Mouse (Mus musculus): ENCODE measurements at regions not wholly inside any gene's neighbourhood (a gene's known extent, or its start where the extent isn't known, plus 50 kb on each side); places are given as distances from the start of the nearest gene placed in this dataset.
"Not testable (repeated sequence)": the region's sequence is repeated elsewhere in the genome, so short reads cannot be mapped to it uniquely, and the experiment has no call there.

DNA sequence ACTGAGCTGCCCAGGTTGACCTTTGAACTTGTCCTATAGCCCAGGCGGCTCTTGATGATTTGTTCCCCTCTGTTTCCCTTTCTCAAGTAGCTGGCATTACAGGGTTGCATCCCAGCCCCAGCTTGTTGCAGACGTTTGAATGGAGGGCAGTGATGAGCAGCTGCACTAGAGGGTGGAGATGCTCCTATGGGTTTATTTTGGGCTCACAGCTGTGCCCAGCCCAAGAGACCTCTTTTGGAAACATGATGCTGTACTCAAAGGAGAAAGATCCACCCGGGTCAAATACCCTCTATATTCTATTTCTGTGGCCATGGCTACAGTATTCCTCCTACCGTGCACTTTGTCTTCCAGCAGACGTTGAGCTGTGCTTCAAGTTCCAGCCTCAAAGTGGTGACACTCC lies 109.0 kb upstream of the Shb start:
- DNase-seq (ENCODE audit: low read depth) = no peak
- TF ChIP-seq POLR2A (IDR thresholded peaks at IDR 0.05; ENCODE audit: borderline replicate concordance, extremely low read depth, insufficient read depth, insufficient read length, poor library complexity, severe bottlenecking) (no peak), CTCF (IDR thresholded peaks at IDR 0.05; ENCODE audit: borderline replicate concordance, extremely low read depth, insufficient read depth, insufficient read length) (no peak)

DNA sequence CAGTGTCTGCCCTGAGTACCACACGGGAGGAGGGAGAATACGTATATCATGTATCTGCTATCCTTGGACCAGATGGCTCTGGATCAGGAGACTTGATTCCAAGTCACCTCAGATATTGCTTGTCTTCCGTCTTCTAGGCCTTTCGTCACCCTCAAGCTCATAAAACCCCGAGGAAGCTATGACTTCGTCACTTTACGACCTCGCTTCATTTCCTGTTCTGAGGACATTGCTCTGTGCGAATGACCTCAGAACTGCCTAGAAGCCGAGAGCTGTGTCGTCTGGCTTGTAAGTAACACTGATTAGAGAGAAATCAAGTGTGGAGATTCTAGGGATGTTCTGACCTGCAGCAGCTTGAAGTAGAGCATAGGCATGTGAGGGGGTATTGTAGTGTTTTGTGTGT lies 108.4 kb upstream of the Shb start:
- TF ChIP-seq CTCF (IDR thresholded peaks at IDR 0.05; ENCODE audit: borderline replicate concordance, extremely low read depth, insufficient read depth, insufficient read length) (no peak), POLR2A (IDR thresholded peaks at IDR 0.05; ENCODE audit: borderline replicate concordance, extremely low read depth, insufficient read depth, insufficient read length, poor library complexity, severe bottlenecking) (no peak)
- DNase-seq (ENCODE audit: low read depth) = no peak

DNA sequence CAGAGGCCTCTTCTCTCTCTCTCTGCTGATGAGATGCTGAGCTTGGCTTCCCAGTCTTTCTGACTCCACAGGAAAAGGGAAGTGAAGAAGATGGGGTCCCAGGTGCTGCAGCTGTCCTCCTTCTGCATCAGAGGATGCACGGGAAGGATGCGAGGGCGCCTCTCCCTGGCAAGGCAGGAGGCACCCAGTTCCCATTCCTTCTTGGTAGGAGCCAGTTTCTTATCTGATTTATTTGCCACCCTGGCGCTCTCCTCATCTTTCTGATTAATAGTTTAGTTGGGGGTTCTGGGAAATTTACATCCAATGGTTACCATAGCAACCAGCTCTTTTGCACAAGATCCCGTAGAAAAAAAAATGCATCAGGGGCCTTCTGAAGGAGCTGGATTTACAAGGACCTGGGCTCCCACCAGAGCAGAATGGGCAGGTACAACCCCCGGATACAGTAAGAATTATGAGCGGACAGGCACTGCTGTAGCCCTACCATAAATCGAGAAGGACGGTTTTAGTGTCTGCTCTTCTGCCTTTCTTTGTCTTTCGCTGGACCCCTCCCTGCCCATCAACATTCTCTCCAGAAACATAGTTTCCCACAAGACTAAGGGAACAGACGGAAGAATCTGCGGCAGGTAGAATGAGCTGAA lies 107.2 kb upstream of the Shb start:
- DNase-seq (ENCODE audit: low read depth) = peak; percentile 81

DNA sequence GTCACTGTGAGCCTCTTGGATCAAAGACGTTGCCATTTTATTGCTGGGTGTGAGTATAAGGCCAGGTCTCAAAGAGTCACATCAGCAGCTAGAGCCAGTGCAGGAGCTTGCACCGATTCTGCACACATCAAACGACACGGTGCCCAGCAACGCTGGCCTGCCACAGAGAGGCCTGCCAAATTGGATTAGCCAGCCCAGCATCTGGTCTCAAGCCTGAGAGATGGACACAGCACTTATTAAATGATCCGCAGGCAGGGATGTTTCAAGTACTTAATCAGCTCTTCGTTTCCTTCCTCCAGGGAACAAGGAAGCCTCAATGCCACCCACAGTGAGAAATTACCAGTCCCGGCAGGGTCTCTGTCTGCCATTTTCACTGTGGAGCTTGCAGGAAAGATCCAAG lies 106.1 kb upstream of the Shb start:
- no peak for TF ChIP-seq POLR2A (IDR thresholded peaks at IDR 0.05; ENCODE audit: borderline replicate concordance, extremely low read depth, insufficient read depth, insufficient read length, poor library complexity, severe bottlenecking)
- no peak for TF ChIP-seq CTCF (IDR thresholded peaks at IDR 0.05; ENCODE audit: borderline replicate concordance, extremely low read depth, insufficient read depth, insufficient read length)
- peak; percentile 64 for DNase-seq (ENCODE audit: low read depth)

More for the DNA sequence above, 107.2 kb upstream of the Shb start:
- TF ChIP-seq CTCF (IDR thresholded peaks at IDR 0.05; ENCODE audit: borderline replicate concordance, extremely low read depth, insufficient read depth, insufficient read length) = no peak
- no peak for TF ChIP-seq POLR2A (IDR thresholded peaks at IDR 0.05; ENCODE audit: borderline replicate concordance, extremely low read depth, insufficient read depth, insufficient read length, poor library complexity, severe bottlenecking)

DNA sequence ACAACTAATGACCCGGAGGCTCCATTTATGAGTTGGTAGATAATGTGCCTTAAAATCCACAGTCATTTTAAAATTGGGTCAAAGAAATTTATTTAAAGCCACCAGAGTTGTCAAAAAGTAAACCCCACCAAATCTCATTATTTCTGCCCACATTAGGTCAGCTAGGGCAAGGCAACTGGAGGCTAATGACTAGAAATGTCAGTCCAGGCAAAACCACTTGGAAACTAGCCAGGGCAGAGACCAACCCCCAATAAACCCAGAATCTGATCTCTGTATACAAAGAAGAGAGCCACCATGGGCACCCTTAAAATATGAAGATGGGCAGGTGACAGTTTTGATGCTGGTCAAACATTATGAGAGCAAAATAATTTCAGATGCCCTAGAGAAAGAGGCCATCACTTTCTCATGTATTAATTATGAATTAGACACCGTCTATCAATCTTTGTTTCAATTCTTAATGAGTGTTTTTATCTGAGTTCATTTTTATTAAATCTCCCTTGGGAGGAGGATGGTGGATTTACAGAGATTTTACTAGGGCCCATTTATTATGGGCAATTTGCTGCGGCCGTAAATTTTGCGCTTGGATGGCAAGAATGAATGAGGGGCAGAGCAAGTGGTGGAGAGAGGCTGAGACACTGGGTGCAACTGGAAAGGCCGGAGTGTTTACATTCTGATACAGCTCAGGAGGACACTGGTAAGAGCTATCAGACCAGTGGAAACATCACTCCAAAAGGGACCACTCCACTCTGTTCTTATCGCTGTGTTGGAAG lies 99.2 kb upstream of the Shb start:
- no peak for TF ChIP-seq CTCF (IDR thresholded peaks at IDR 0.05; ENCODE audit: borderline replicate concordance, extremely low read depth, insufficient read depth, insufficient read length)
- TF ChIP-seq POLR2A (IDR thresholded peaks at IDR 0.05; ENCODE audit: borderline replicate concordance, extremely low read depth, insufficient read depth, insufficient read length, poor library complexity, severe bottlenecking) = no peak

DNA sequence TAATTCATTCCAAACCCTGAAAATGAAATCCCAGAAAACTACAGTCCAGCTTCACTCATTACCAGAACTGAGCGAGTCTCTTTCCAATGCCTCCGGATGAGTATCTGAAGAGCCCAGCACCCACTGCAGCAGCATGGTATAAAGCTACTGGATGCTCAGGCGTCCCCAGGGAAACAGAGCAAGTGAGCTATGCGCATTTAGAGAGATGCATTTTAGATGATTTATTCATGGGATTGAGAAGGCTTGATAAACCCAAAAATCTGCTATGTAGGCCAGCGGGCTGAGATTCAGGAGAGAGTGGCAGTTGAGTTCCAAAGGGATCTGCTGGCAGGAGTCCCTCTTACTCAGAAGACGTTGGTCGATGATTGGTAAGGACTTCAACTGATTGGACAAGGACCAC lies 93.4 kb upstream of the Shb start:
- TF ChIP-seq CTCF (IDR thresholded peaks at IDR 0.05; ENCODE audit: borderline replicate concordance, extremely low read depth, insufficient read depth, insufficient read length) (no peak), POLR2A (IDR thresholded peaks at IDR 0.05; ENCODE audit: borderline replicate concordance, extremely low read depth, insufficient read depth, insufficient read length, poor library complexity, severe bottlenecking) (no peak)
- DNase-seq (ENCODE audit: low read depth) = no peak

More for the DNA sequence above, 99.2 kb upstream of the Shb start:
- DNase-seq (ENCODE audit: low read depth) = no peak

DNA sequence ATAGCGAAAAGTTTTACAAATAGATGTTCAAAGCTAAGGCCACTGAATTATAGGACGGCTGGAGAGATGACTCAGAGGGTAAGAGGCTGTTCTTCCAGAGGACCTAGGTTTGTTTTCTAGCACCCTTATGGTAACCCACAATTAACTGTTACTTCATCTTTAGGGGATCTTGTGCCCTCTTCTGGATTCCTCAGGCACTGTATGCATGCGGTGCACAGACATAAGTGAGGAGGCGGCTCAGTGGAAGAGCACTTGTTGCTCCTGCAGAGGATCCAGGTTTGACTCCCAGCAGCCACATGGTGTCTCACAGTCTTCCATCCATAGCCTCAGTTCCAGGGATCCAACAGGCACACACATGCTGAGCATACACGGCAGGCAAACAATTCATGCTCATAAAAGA lies 89.7 kb upstream of the Shb start:
- no peak for DNase-seq (ENCODE audit: low read depth)
- TF ChIP-seq POLR2A (IDR thresholded peaks at IDR 0.05; ENCODE audit: borderline replicate concordance, extremely low read depth, insufficient read depth, insufficient read length, poor library complexity, severe bottlenecking) (no peak), CTCF (IDR thresholded peaks at IDR 0.05; ENCODE audit: borderline replicate concordance, extremely low read depth, insufficient read depth, insufficient read length) (no peak)

DNA sequence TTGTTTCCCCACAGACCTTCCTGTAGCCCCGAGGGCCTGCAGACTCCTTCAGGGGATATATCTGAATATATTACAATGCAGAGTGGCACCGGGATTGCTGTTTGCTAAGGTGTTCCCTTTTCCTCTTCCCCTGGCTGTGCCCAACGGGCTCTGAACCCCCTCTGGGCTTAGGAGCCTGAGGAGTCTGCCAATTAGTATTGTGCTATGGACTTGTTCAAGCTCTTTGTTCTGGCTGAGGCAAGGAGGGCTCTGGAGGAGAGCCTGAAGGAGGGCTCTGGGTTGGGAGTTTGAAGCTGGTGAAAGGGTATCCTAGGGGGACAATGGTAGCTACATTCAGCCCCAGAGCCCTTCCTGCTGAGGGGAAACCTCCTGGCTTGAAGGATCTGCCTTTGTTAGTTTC lies 84.9 kb upstream of the Shb start:
- TF ChIP-seq CTCF (IDR thresholded peaks at IDR 0.05; ENCODE audit: borderline replicate concordance, extremely low read depth, insufficient read depth, insufficient read length) (no peak), POLR2A (IDR thresholded peaks at IDR 0.05; ENCODE audit: borderline replicate concordance, extremely low read depth, insufficient read depth, insufficient read length, poor library complexity, severe bottlenecking) (no peak)
- DNase-seq (ENCODE audit: low read depth) = peak; percentile 56

DNA sequence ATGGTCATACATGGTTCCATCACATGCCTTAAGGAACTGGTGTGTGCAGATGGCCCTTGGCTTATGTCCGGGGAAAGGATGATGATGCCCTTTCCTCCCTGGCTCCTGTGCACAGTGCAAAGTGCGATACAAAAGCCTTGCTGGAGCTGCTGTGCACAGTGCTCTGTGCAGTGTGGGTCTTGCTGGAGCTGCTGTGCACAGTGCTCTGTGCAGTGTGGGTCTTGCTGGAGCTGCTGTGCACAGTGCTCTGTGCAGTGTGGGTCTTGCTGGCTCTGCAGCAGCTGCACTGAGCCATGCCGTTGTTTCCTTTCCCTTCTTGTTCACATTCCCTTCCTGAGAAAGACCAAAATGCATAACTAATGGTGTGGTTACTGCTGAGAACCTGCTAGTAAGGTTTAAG lies 81.2 kb upstream of the Shb start:
- not testable (repeated sequence) for DNase-seq (ENCODE audit: low read depth)

DNA sequence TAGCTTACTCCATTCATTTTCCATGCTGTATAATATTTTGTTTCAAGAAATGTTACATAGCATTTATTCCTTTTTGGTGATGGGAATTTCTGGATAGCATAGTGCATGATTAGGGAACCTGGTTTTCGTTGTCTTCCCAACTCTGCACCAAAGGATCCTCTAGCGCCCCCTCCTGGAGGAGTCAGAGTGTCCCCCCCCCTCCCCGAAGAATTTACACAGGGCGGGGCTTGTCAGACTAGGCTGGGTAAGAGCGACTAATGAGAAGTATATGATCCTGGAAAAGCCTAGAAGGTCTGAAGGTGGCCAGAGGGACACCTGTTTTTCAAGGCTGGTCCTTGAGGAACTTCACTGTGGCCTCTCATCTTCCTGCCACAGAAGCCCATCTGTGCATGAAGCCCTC lies 79.9 kb upstream of the Shb start:
- DNase-seq (ENCODE audit: low read depth) = no peak
- TF ChIP-seq POLR2A (IDR thresholded peaks at IDR 0.05; ENCODE audit: borderline replicate concordance, extremely low read depth, insufficient read depth, insufficient read length, poor library complexity, severe bottlenecking) (no peak), CTCF (IDR thresholded peaks at IDR 0.05; ENCODE audit: borderline replicate concordance, extremely low read depth, insufficient read depth, insufficient read length) (0 out of 2 replicates have a peak, but pooled peaks have one; percentile 28)

DNA sequence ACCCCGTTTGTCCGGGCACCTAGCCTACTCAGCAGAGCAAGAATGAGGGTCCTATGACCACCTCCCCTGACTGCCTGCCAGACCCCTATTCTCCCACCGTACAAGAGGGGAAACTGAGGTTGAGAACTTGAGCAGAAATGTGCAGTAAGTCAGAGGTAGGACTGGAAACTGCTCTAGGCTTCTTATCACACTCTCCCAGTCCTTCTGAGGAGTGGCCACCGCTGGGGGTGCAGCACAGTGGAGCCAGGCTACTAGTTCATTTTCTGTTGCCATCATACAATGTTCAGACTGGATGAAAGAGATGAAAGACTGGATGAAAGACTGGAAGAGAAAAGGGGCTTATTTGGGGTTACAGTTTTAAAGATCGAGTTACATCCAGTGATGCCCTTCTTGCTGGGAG lies 78.7 kb upstream of the Shb start:
- TF ChIP-seq CTCF (IDR thresholded peaks at IDR 0.05; ENCODE audit: borderline replicate concordance, extremely low read depth, insufficient read depth, insufficient read length) (no peak), POLR2A (IDR thresholded peaks at IDR 0.05; ENCODE audit: borderline replicate concordance, extremely low read depth, insufficient read depth, insufficient read length, poor library complexity, severe bottlenecking) (no peak)
- DNase-seq (ENCODE audit: low read depth) = no peak

DNA sequence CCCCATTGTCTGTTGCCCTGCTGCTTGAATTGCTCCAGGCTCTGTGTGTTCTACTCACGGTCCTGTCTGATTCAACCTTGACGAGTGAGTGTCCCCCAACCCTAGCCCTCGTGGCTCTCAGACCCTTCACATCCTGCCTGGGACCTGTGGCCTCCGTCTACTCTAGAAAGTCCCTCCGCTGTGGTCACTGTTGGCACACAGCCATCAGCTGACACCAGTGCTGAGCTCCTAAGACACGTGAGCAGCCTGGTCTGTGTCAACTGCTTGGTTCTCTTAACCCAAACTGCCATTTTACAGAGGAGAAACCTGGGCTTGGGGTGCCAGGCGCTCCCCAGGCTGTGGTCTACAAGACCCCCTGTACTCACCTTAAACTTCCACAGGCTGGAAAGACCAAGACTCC lies 74.3 kb upstream of the Shb start:
- no peak for TF ChIP-seq POLR2A (IDR thresholded peaks at IDR 0.05; ENCODE audit: borderline replicate concordance, extremely low read depth, insufficient read depth, insufficient read length, poor library complexity, severe bottlenecking)
- TF ChIP-seq CTCF (IDR thresholded peaks at IDR 0.05; ENCODE audit: borderline replicate concordance, extremely low read depth, insufficient read depth, insufficient read length) = no peak
- DNase-seq (ENCODE audit: low read depth) = no peak

Measured in brain, embryonic 14.5 days (tissue).